Comparison of ENCODE assay signal across 28 mouse cellular contexts in the genomic region with DNA sequence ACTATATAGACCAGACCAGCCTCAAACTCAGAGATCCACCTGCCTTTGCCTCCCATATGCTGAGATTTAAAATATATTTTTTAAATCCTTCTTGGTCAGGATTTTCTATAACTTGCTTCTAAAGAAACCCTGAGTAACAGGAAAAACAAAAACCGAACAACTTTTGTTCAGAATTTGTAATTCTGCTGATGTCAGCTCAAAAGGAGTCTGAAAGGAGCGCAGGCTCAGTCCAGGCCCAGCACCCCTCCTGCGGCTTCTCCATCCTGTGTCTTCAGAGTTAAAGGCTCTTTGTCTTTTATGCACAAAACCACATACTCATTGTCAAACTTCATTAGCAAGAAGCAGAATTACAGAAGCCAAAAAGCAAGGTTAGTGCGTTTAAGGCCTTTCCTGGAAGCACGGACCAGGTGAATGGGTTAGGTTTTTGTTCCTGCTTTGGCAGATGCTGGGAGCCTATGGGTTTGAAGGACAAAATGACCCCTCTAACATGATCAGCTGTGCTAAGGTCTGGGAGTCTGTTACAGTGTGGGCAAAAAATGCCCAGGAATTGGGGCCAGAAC. TPM values are rescaled to one million over a fixed set of nuclear protein-coding genes. Genes with fewer than 3 reads are reported as not detected.
A peak's percentile ranks its signal among the peaks of the same experiment; 100 is the strongest.
DNase-seq lines count a peak whose midpoint lies in the region; ATAC-seq lines count a peak whose summit lies in the region.
"Had no signal": no experiment of that assay in that cellular context is flagged by ENCODE, and none has a peak within 500 bp of the region (broad histone marks: within the 10 kb centered on the region; RNA-seq: fewer than 3 reads in every experiment).

No protein-coding gene starts in this region.

- no peak for DNase-seq in heart, embryonic 10.5 days (ENCODE audit: low spot score)
- DNase-seq in heart, adult 11 months, result no peak
- DNase-seq in kidney, adult 8-10 months, result no peak
- DNase-seq in Muller cell, postnatal 12 days (ENCODE audit: inconsistent ontology term), result peak; percentile 33
- DNase-seq in left cerebral cortex, adult 18-20 months (ENCODE audit: low spot score in 2 of 2), result no peak
- DNase-seq in layer of hippocampus, adult 9-11 months, result no peak

- peaks cover 18% of the 10 kb centered on the region for H3K4me1 ChIP-seq in heart, embryonic 10.5 days
- H3K4me1 ChIP-seq in kidney, embryonic 15.5 days, result peaks cover 13% of the 10 kb centered on the region
- peaks cover 8% of the 10 kb centered on the region for H3K4me1 ChIP-seq in neural tube, embryonic 15.5 days

- no peaks in the 10 kb centered on the region for H3K36me3 ChIP-seq in heart, embryonic 10.5 days
- no peaks in the 10 kb centered on the region for H3K36me3 ChIP-seq in kidney, embryonic 15.5 days
- no peaks in the 10 kb centered on the region for H3K36me3 ChIP-seq in neural tube, embryonic 15.5 days
- H3K36me3 ChIP-seq: forebrain, embryonic 10.5 days; midbrain, embryonic 10.5 days; neural tube, embryonic 12.5 days had no signal

- H3K27ac ChIP-seq in heart, embryonic 10.5 days, result peak overlapping the region; percentile 38; the same call in 1 of the 2 replicates
- no peak overlapping the region for H3K27ac ChIP-seq in kidney, embryonic 15.5 days
- no peak overlapping the region for H3K27ac ChIP-seq in neural tube, embryonic 15.5 days (replicated peaks)
- H3K27ac ChIP-seq: hindbrain, embryonic 14.5 days; left cerebral cortex, adult 2 months; midbrain, embryonic 10.5 days; neural tube, embryonic 12.5 days had no signal

- H3K4me2 ChIP-seq in kidney, embryonic 15.5 days, result 0 out of 2 replicates have a peak overlapping the region, but pooled peaks have one; percentile 59
- H3K4me2 ChIP-seq in neural tube, embryonic 15.5 days, result no peak overlapping the region

- no peak overlapping the region for H3K9ac ChIP-seq in kidney, embryonic 15.5 days
- H3K9ac ChIP-seq in neural tube, embryonic 15.5 days (replicated peaks), result peak overlapping the region; percentile 18; the same call in 1 of the 2 replicates
- H3K9ac ChIP-seq: forebrain, postnatal 0 days; liver, postnatal 0 days had no signal

- H3K27me3 ChIP-seq in heart, embryonic 10.5 days (ENCODE audit: insufficient read depth, poor library complexity, severe bottlenecking), result peaks cover 24% of the 10 kb centered on the region; the same call in 1 of the 2 replicates
- H3K27me3 ChIP-seq in kidney, embryonic 15.5 days, result peaks cover 10% of the 10 kb centered on the region; the same call in 1 of the 2 replicates
- H3K27me3 ChIP-seq in neural tube, embryonic 15.5 days (replicated peaks), result no peaks in the 10 kb centered on the region; the same call in 1 of the 2 replicates
- H3K27me3 ChIP-seq: neural tube, embryonic 12.5 days had no signal

- WGBS in heart, embryonic 10.5 days, result 79% methylated on average over 5 of the region's 5 CpGs
- WGBS in kidney, embryonic 15.5 days, result 85% methylated on average over 5 of the region's 5 CpGs
- 86% methylated on average over 5 of the region's 5 CpGs for WGBS in neural tube, embryonic 15.5 days

- H3K4me3 ChIP-seq in heart, embryonic 10.5 days, result no peak overlapping the region
- H3K4me3 ChIP-seq in kidney, embryonic 15.5 days (replicated peaks), result no peak overlapping the region
- H3K4me3 ChIP-seq in neural tube, embryonic 15.5 days (replicated peaks), result no peak overlapping the region
- H3K4me3 ChIP-seq: left cerebral cortex, adult 2 months had no signal

- ATAC-seq in kidney, embryonic 15.5 days (replicated peaks; ENCODE audit: low FRiP score), result no peak
- no peak for ATAC-seq in neural tube, embryonic 15.5 days (ENCODE audit: low FRiP score)

- no peaks in the 10 kb centered on the region for H3K9me3 ChIP-seq in heart, embryonic 10.5 days
- H3K9me3 ChIP-seq in kidney, embryonic 15.5 days (replicated peaks), result no peaks in the 10 kb centered on the region
- H3K9me3 ChIP-seq in neural tube, embryonic 15.5 days (replicated peaks), result no peaks in the 10 kb centered on the region
- H3K9me3 ChIP-seq: midbrain, embryonic 10.5 days had no signal

RNA-seq across cellular contexts. Expression of a gene that starts 1.3 kb away (rescaled TPM):
- polyA plus RNA-seq in heart, embryonic 10.5 days (2016; fragmentation: Nextera tagmentation; extraction: Ambion mirVana), result not detected in 2 replicates
- polyA plus RNA-seq in kidney, embryonic 15.5 days (2015; fragmentation: Nextera tagmentation; extraction: Ambion mirVana), result not detected in 2 replicates
- not detected in 2 replicates for polyA plus RNA-seq in neural tube, embryonic 15.5 days (2015; fragmentation: Nextera tagmentation; extraction: Ambion mirVana)
- not detected for total RNA-seq in left cerebral cortex, adult 18-20 months (2021)
- total RNA-seq: adrenal gland, postnatal 25 days; common myeloid progenitor, adult 5-6 weeks; forebrain, postnatal 0 days; gastrocnemius, postnatal 36 days; heart, adult 8-10 months; heart, postnatal 36 days; left cerebral cortex, adult 2 months; left cerebral cortex, postnatal 36 days; liver, adult 2 months had no signal
- polyA plus RNA-seq: brain, embryonic 14.5 days; forebrain, embryonic 10.5 days; hindbrain, embryonic 14.5 days; intestine, embryonic 14.5 days; kidney, adult 2 months; liver, adult 2 months; liver, postnatal 0 days; lung, postnatal 0 days; neural tube, embryonic 12.5 days; spleen, adult 2 months; urinary bladder, adult 2 months had no signal

RNA-seq across cellular contexts. Expression of a gene that starts 28.0 kb away (rescaled TPM):
- 47.5 and 61.3 TPM in 2 replicates for polyA plus RNA-seq in heart, embryonic 10.5 days (2016; fragmentation: Nextera tagmentation; extraction: Ambion mirVana)
- 38.6 and 40.1 TPM in 2 replicates for polyA plus RNA-seq in kidney, embryonic 15.5 days (2015; fragmentation: Nextera tagmentation; extraction: Ambion mirVana)
- 54.4 and 62.3 TPM in 2 replicates for polyA plus RNA-seq in neural tube, embryonic 15.5 days (2015; fragmentation: Nextera tagmentation; extraction: Ambion mirVana)
- total RNA-seq in left cerebral cortex, adult 18-20 months (2021), result 100 to 1,000 TPM; 116 to 119 TPM
